Mouse (Mus musculus) neural tube, embryonic 14.5 days (tissue): Measurements from ENCODE around the gene Pcdh15. TPM values are rescaled to one million over a fixed set of nuclear protein-coding genes. Genes with fewer than 3 reads are reported as not detected.

Experiments used
- ATAC-seq: fragments of 200-750 bp; cut with Nextera tagmentation; 2 replicates; pipeline ENCODE4 v1.8.0; 2017; ENCODE audit warnings: low read depth, mild to moderate bottlenecking, moderate TSS enrichment, moderate library complexity
- H3K27ac ChIP-seq: fragments of 300-500 bp; sonication (generic); 2 replicates; pipeline ENCODE4 v1.5.1; 2014; ENCODE audit warnings: low read depth, mild to moderate bottlenecking, control low read depth, low read length, moderate library complexity, mixed read lengths
- H3K27me3 ChIP-seq: fragments of 300-500 bp; sonication (generic); 2 replicates; pipeline ENCODE4 v1.6.1; 2014; ENCODE audit warnings: low read length; ENCODE audit not compliant: control insufficient read depth, insufficient read depth
- H3K36me3 ChIP-seq: fragments of 300-500 bp; sonication (generic); 2 replicates; pipeline ENCODE4 v1.6.1; 2014; ENCODE audit warnings: low read length, mixed read lengths; ENCODE audit not compliant: control insufficient read depth, insufficient read depth
- H3K4me1 ChIP-seq: fragments of 300-500 bp; sonication (generic); 2 replicates; pipeline ENCODE4 v1.6.1; 2014; ENCODE audit warnings: low read length; ENCODE audit not compliant: control insufficient read depth, insufficient read depth
- H3K4me2 ChIP-seq: fragments of 300-500 bp; sonication (generic); 2 replicates; pipeline ENCODE4 v1.6.1; 2014; ENCODE audit warnings: mild to moderate bottlenecking, low read depth, low read length, control low read depth
- H3K4me3 ChIP-seq: fragments of 300-500 bp; sonication (generic); 2 replicates; pipeline ENCODE4 v1.5.1; 2014; ENCODE audit warnings: low read depth, low read length, control low read depth, mixed read lengths
- H3K9ac ChIP-seq: fragments of 300-500 bp; sonication (generic); replicated peaks from 2 replicates; pipeline ENCODE4 v1.6.1; 2014; ENCODE audit warnings: low read depth, mild to moderate bottlenecking, control low read depth, low read length, mixed read lengths
- H3K9me3 ChIP-seq: fragments of 300-500 bp; sonication (generic); 2 replicates; pipeline ENCODE4 v1.6.1; 2016; ENCODE audit warnings: low read length; ENCODE audit not compliant: control insufficient read depth
- WGBS: fragments of 180-500 bp; shearing (Covaris S2); extraction: QIAGEN DNeasy Blood & Tissue Kit; methylation state at CpG from one replicate; pipeline ENCODE4 v1.1.7; 2014; 5-methylcytosine and 5-hydroxymethylcytosine counted together
- polyA plus RNA-seq: library from polyadenylated mRNA; unstranded; fragments of >200 nt; fragmentation: Nextera tagmentation; extraction: Ambion mirVana; gene quantifications from 2 replicates; pipeline ENCODE4 v1.2.1, GENCODE M21; 2014

The Pcdh15 gene
- polyA plus RNA-seq, 1 experiment from 2014 or later, result 23.0 TPM

DNA sequence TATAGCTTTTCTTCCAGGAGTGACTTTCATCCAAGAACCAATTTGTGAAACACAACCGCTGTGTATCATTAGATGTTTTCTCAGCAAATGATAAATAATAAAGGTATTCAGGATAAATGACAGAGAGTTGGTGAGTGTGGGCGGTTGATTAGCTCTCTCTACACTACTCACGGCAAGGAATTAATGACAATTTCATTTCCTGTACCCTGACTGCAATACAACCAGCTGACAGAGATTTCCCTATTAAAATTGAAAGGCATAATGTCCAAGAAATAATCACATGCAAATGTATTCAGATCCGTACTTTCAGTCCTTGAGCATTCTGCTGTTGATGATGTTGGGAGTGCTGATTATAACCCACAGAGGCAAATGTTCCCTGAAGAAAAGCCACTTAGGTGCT lies 181.3 kb downstream of the Pcdh15 start:
- Histone ChIP-seq H3K9me3 (no peaks in the 10 kb centered on the region), H3K27ac (no peak overlapping the region), H3K9ac (no peak overlapping the region), H3K27me3 (no peaks in the 10 kb centered on the region), H3K4me3 (no peak overlapping the region), H3K4me2 (no peak overlapping the region), H3K4me1 (no peaks in the 10 kb centered on the region), H3K36me3 (no peaks in the 10 kb centered on the region)
- WGBS, result 80% methylated on average over 4 of the region's 4 CpGs
- ATAC-seq, result no peak

DNA sequence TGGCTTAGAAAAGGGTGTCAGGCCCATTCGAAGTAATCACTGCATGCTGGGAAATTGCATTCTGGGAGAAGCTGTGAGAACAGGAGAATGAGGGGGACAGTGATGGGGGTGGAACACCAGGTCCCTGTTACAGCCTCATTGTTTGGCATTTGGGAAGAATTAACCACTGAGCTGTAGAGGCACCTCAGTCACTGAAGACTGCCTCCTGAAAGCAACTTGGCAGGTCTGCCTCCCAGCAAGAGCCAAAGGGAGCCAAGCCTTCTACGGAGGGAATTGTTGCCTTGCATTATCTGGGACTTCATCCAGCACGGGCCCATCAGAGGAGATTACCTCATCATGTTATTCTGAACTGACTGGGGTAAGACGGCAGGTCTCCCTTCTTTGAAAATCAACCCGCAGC lies 197.3 kb downstream of the Pcdh15 start:
- WGBS, result 69% methylated on average over 5 of the region's 5 CpGs
- Histone ChIP-seq H3K4me2 (no peak overlapping the region), H3K9me3 (no peaks in the 10 kb centered on the region), H3K27me3 (no peaks in the 10 kb centered on the region), H3K4me3 (no peak overlapping the region), H3K36me3 (no peaks in the 10 kb centered on the region), H3K9ac (no peak overlapping the region), H3K27ac (no peak overlapping the region), H3K4me1 (no peaks in the 10 kb centered on the region)
- ATAC-seq, result no peak

DNA sequence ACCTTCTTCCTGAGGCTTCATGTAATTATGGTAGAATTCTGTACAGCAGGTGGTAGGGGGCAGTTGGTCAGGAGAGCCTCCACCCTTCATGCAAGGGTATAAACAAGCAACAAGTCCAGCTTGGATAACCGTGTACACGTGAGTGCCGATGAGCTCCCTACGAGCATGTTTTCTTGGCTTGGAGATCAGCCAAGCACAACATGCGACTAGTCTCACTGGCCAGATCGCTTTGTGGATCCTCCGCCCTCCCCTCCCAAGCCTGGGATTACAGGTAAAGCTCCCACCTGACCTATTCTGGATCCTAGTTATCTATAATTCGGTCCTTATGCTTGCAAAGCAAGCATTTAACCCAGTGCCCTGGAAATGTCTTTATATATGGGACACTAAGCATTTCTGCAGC lies 202.8 kb downstream of the Pcdh15 start:
- ATAC-seq, result no peak
- 83% methylated on average over 8 of the region's 8 CpGs for WGBS
- Histone ChIP-seq H3K27ac (no peak overlapping the region), H3K4me2 (no peak overlapping the region), H3K36me3 (no peaks in the 10 kb centered on the region), H3K27me3 (no peaks in the 10 kb centered on the region), H3K4me3 (no peak overlapping the region), H3K9ac (no peak overlapping the region), H3K4me1 (no peaks in the 10 kb centered on the region), H3K9me3 (no peaks in the 10 kb centered on the region)

DNA sequence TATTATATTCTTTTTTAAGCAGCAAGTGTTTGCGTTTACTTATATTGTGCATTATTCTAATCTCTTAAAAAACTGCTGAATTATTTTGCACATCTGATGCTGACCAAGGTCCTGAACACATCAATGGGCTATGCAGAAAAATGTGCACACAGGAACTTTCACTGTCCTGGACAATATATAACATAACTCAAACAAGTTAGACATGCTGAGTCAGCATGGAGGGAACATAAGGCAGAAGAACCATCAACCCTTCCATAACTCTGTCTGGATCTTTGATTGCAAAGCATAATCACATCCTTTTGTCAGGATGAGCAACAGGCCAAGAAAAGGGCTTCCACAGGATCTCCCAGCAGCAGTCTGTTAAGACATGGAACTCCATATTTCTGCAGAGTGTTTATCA lies 207.5 kb downstream of the Pcdh15 start:
- H3K9me3 ChIP-seq, result no peaks in the 10 kb centered on the region
- H3K4me2 ChIP-seq, result no peak overlapping the region
- 95% methylated on average over 1 of the region's 1 CpGs for WGBS
- no peaks in the 10 kb centered on the region for H3K4me1 ChIP-seq
- no peak overlapping the region for H3K4me3 ChIP-seq
- ATAC-seq, result no peak
- H3K27ac ChIP-seq, result no peak overlapping the region
- no peak overlapping the region for H3K9ac ChIP-seq
- no peaks in the 10 kb centered on the region for H3K27me3 ChIP-seq
- no peaks in the 10 kb centered on the region for H3K36me3 ChIP-seq

DNA sequence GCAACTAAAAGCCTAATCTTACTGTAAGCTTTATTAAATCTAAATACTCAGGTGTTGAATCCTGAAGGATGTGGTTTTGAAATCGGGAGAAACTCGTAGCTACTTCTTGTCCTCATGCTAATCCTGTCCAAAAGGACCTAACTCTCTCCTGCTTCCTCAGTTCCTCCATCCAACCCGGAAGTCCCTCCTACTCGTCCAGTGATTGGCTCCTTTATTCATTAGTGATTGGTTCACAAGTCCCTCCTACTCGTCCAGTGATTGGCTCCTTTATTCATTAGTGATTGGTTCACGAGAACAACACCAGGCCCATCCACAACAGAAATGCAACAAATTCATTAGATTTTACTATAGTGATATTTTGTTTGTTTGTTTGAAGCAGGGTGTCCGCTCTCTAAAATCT lies 227.7 kb downstream of the Pcdh15 start:
- Histone ChIP-seq H3K4me2 (no peak overlapping the region), H3K4me3 (no peak overlapping the region), H3K9ac (no peak overlapping the region), H3K36me3 (no peaks in the 10 kb centered on the region), H3K27ac (no peak overlapping the region), H3K4me1 (no peaks in the 10 kb centered on the region), H3K27me3 (no peaks in the 10 kb centered on the region), H3K9me3 (no peaks in the 10 kb centered on the region)
- ATAC-seq, result no peak
- 92% methylated on average over 7 of the region's 7 CpGs for WGBS

DNA sequence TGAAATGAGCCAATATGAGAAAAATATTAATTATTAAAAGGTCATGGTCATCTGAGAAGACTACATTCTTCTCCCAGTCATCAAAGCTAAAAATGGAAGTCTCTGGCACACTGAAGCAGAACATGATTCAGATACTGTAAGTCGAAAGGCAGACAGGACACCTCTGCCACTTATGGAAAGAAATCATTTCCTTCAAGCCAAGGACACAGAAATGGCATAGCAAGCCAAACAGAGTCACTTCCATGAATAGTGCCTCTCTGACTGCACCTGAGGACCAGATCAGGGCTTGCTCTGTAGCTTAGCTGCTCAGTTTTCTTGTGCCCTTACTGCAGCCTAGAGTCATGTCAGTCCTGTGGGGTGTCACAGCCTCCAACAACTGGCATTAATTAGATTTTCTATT lies 234.3 kb downstream of the Pcdh15 start:
- WGBS, result 84% methylated on average over 1 of the region's 1 CpGs
- H3K27ac ChIP-seq, result no peak overlapping the region
- no peak overlapping the region for H3K4me3 ChIP-seq
- no peaks in the 10 kb centered on the region for H3K4me1 ChIP-seq
- no peaks in the 10 kb centered on the region for H3K27me3 ChIP-seq
- no peaks in the 10 kb centered on the region for H3K9me3 ChIP-seq
- H3K36me3 ChIP-seq, result no peaks in the 10 kb centered on the region
- H3K4me2 ChIP-seq, result no peak overlapping the region
- no peak overlapping the region for H3K9ac ChIP-seq
- no peak for ATAC-seq

DNA sequence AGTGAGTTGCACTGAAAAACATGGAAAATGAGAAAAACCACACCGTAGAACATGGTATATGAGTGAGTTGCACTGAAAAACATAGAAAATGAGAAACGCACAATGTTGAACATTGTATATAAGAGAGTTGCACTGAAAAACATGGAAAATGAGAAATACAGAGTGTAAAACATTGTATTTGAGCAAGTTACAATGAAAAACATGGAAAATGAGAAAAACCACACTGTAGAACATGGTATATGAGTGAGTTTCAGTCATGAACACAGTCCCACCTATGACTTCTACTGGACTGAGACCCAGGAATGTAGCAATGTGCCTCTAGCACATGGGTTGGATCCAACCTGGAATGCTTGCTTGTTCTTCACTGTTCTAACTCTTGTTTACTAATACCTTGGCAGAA lies 279.9 kb downstream of the Pcdh15 start:
- 85% methylated on average over 2 of the region's 2 CpGs for WGBS
- no peak overlapping the region for H3K4me3 ChIP-seq
- no peaks in the 10 kb centered on the region for H3K4me1 ChIP-seq
- no peak overlapping the region for H3K9ac ChIP-seq
- ATAC-seq, result no peak
- no peak overlapping the region for H3K27ac ChIP-seq
- no peaks in the 10 kb centered on the region for H3K36me3 ChIP-seq
- no peaks in the 10 kb centered on the region for H3K27me3 ChIP-seq
- H3K4me2 ChIP-seq, result no peak overlapping the region
- no peaks in the 10 kb centered on the region for H3K9me3 ChIP-seq

DNA sequence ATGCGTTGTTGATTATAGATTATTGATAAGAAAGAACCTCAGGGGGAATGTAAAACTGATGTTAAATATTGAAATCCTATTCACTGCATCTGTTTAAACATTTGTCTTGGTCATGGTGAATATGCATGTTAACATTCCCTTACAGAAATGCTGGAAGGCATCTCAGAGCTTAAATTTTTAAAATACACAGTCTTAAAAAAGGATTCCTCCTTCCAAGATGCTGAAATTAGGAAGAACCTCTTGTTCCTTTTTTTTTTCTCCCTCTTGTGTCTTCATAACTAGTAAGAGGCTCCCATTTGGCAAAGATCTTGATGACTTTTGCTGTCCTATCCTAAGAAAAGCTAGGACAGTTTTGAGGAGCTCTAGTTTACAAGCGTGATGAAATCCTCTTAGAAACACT lies 284.9 kb downstream of the Pcdh15 start:
- no peak overlapping the region for H3K9ac ChIP-seq
- no peaks in the 10 kb centered on the region for H3K36me3 ChIP-seq
- H3K27ac ChIP-seq, result no peak overlapping the region
- H3K4me3 ChIP-seq, result no peak overlapping the region
- WGBS, result 91% methylated on average over 2 of the region's 2 CpGs
- H3K27me3 ChIP-seq, result no peaks in the 10 kb centered on the region
- H3K4me1 ChIP-seq, result no peaks in the 10 kb centered on the region
- no peaks in the 10 kb centered on the region for H3K9me3 ChIP-seq
- no peak for ATAC-seq
- no peak overlapping the region for H3K4me2 ChIP-seq

DNA sequence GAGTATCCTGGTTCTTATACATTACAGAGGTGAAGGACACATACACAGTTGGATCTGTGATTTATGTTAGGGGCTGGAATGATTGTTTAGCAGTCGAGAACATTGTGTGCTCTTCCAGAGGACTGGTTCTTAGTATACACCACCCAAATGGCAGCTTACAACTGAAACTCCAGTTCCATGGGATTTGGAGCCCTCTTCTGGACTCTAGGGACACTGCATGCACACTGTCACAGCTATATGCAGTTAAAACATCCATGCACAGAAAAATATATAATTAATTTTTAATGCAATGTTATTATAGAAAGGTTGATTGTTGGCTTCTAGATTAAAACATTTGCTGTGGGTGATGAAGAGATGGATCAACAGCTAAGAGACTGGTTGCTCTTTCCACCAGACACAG lies 301.3 kb downstream of the Pcdh15 start:
- H3K4me1 ChIP-seq, result no peaks in the 10 kb centered on the region
- WGBS, result 80% methylated on average over 1 of the region's 1 CpGs
- H3K27me3 ChIP-seq, result no peaks in the 10 kb centered on the region
- ATAC-seq, result no peak
- H3K27ac ChIP-seq, result no peak overlapping the region
- no peaks in the 10 kb centered on the region for H3K36me3 ChIP-seq
- H3K4me3 ChIP-seq, result no peak overlapping the region
- H3K9ac ChIP-seq, result no peak overlapping the region
- H3K9me3 ChIP-seq, result no peaks in the 10 kb centered on the region
- H3K4me2 ChIP-seq, result no peak overlapping the region

DNA sequence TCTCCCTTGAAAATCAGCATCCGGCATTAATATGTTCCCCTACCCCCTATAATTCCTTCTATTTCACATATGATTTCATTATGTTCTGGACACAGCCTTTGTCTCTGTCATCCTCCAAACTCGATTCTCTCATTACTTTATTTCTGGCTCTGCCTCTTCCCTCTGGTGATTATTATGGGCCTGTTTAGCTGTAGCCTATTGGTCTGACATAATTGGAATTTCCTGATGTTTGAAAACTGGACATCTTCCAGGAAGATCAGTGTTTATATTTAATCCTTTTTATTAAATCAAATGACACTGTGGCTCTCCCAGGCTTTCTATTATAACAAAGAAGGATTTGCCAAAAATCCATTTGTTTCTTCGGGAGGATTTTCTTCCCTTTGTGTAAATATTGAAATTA lies 326.3 kb downstream of the Pcdh15 start:
- Histone ChIP-seq H3K36me3 (no peaks in the 10 kb centered on the region), H3K27ac (no peak overlapping the region), H3K27me3 (no peaks in the 10 kb centered on the region), H3K9ac (no peak overlapping the region), H3K4me2 (no peak overlapping the region), H3K9me3 (no peaks in the 10 kb centered on the region), H3K4me3 (no peak overlapping the region), H3K4me1 (no peaks in the 10 kb centered on the region)
- ATAC-seq, result no peak
- WGBS, result 84% methylated on average over 3 of the region's 3 CpGs
